Mouse (Mus musculus) brown adipose tissue, adult 24 weeks (tissue): ENCODE measurements at regions not wholly inside any gene's neighbourhood (a gene's known extent, or its start where the extent isn't known, plus 50 kb on each side); places are given as distances from the start of the nearest gene placed in this dataset.

ENCODE experiments used
- H3K27ac ChIP-seq: fragments of 200-500 bp; replicated peaks from 2 replicates; pipeline ENCODE4 v1.5.1; 2012; ENCODE audit warnings: low read depth, mild to moderate bottlenecking, low read length
- H3K4me1 ChIP-seq: fragments of 200-500 bp; 2 replicates; pipeline ENCODE4 v1.6.1; 2012; ENCODE audit warnings: low read length, mixed read lengths; ENCODE audit not compliant: control insufficient read depth, insufficient read depth, insufficient read length
- H3K4me3 ChIP-seq: fragments of 200-500 bp; 2 replicates; pipeline ENCODE4 v1.5.1; 2012; ENCODE audit warnings: low read depth, mild to moderate bottlenecking, low read length, moderate library complexity; ENCODE audit not compliant: insufficient read depth

DNA sequence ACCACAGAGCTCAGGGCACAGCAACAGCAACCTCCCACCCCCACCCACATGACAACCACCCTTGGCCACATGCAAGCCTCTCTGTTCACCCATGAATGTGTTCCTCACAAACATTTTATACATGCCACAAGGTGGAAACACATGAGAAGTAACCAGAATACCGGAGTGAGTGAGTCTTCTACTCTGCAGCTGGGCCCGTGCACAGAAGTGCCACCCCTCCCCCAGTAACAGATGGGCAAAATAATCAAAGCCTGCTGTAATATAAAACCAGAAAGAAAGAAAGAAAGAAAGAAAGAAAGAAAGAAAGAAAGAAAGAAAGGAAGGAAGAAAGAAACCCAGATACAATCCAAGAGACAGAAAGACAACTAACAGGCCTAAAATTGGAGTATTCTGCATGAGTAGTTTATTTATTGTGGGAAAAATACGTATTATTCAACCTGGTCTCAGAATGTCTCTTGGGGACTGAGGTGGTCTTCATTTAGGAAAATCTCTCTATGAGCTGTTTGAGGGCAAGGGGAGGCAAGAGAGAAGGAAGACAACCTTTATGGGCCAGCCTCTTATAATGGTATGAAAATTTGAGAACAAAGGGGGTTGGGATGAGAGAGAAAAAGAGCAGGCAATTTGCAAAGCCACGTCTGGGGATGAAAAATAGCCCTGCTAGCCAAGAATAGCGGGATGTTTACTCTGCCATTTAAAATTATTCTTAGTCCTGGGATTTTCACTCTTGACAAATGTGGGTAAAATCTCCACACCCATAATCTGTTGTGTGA is 160.2 kb downstream of the Sox4 start:
- H3K27ac ChIP-seq = no peak overlapping the region
- no peaks in the 10 kb centered on the region for H3K4me1 ChIP-seq
- H3K4me3 ChIP-seq = no peak overlapping the region

DNA sequence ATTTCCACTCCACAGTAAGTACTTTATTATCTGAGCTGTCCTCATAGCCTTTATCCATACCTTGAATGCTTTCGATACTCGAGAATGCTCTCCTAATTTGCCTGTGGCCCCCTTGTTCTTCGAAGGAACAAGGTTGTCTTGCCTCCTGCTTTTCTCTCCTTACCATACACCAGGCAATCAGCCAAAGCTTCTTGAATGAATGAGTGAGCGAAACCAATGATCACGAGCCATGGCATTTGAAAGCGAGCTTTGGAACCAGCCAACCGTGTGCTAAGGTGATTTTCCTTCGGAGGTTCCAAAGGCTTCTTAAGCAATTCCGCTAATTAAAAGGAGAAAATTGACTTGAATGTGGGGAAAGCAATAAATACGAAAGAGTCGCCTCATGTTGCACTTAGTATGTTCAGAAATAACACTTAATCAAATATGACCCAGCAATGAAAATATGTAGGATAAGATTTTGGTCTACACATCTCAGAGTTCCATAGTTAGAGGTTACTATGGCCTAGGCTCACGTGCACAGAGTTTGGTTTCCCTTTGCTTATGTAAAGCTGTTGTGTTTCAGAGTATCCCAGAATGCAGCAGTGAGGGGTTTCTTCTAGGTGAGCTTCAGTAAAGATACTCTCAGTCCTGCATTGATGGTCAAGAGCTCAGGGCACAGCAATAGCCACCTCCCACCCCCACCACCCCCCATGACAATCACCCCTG is 160.9 kb downstream of the Sox4 start:
- Histone ChIP-seq H3K4me1 (no peaks in the 10 kb centered on the region), H3K27ac (no peak overlapping the region), H3K4me3 (no peak overlapping the region)

DNA sequence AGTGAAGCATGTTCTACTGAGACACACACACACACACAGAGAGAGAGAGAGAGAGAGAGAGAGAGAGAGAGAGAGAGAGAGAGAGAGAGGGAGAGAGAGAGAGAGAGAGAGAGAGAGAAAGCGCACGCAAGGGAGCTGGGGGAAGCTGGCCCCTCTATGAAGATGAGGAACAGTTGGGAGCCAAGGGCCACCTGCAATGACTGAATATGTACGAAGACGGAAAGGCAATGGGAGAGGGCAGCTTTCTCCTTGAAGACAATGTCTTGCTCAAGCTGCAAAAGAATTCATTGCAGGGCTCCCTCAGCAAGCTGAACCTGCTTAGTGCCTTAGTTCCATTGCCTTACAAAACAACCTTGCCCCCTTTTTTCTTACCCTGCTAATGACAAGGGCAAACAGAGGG is 163.1 kb downstream of the Sox4 start:
- H3K4me3 ChIP-seq = no peak overlapping the region
- no peaks in the 10 kb centered on the region for H3K4me1 ChIP-seq
- H3K27ac ChIP-seq = no peak overlapping the region

DNA sequence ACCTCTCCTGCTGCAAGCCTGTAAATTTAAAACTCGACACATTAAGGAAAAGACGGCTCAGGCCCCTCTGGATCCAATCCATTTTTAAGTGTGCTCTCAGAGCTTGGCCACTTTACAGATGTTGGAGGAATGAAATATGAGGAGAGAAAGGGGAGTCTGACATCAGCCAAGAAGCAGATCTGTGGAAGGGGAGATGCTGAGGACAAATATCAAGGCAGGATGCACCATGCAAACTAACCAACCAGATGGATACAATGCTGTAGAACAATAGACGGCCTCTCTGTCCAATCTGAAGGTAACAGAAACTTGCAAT is 166.2 kb downstream of the Sox4 start:
- no peak overlapping the region for H3K4me3 ChIP-seq
- no peak overlapping the region for H3K27ac ChIP-seq
- H3K4me1 ChIP-seq = no peaks in the 10 kb centered on the region

DNA sequence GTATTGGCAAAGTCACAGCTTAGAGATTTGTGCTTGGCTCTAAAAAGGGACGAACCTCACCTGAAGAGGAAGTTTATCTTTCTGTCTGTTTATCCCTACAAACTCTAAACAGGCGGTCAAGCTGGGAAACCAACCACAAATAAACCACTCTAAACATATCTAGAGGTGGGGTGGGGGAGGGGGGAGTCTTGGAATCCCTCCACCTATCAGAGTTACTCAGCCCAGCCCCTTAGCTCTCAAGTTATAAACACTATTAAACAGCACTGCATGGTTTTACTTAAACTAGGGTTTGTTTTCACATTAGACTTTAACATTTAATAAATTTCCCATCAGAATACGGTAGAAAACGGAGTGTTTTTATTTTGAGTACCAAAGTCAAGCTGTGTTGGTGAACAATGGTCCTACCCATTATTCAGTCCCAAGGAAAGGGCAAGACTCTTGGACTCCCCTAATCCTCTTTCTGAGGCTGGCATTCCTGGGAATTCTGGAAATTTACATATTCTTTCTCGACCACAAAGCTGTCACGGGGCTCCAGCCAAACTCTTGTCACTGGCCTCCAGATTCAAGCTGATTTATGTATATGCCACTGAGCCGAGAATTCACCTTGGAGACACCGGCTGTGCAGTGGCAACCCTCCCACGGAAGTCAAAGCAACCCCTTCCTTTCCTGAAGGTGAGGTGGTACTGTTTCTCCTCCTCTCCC is 166.7 kb downstream of the Sox4 start:
- Histone ChIP-seq H3K4me3 (no peak overlapping the region), H3K27ac (no peak overlapping the region), H3K4me1 (no peaks in the 10 kb centered on the region)

DNA sequence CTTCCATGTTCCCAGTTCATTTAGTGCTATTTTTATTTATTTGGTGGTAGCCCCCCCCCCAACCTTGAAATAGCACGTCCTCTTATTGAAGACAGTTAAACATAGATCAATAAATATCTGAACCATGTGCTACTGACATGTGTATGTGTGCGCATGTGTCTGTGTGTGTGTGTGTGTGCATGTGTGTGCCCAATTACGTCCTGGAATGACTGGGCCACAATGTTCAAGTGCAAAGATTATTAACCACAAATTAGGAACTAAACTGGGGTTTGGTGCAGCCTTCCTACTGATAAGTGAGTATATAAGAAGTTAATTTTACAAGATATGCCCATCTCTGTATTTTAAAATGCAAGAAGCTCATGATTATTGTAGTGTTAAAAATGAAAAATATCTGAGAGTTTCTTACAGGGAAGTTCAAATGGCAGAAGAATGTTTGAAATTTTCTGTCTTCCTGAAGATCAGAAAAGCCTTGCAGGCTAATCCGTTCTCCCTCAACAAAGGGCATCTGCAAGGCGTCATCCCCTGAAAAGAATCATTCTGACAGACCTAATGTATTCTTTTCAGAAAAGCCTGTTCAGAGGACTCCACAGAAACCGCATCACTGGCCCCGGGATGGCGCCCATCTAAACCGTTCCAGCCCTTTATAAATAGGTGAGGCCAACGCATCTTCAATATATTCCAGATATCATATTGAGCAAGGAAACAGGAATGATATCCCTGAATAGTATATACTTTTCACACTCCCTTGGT is 170.8 kb downstream of the Sox4 start:
- H3K27ac ChIP-seq = no peak overlapping the region
- H3K4me1 ChIP-seq = no peaks in the 10 kb centered on the region
- no peak overlapping the region for H3K4me3 ChIP-seq

DNA sequence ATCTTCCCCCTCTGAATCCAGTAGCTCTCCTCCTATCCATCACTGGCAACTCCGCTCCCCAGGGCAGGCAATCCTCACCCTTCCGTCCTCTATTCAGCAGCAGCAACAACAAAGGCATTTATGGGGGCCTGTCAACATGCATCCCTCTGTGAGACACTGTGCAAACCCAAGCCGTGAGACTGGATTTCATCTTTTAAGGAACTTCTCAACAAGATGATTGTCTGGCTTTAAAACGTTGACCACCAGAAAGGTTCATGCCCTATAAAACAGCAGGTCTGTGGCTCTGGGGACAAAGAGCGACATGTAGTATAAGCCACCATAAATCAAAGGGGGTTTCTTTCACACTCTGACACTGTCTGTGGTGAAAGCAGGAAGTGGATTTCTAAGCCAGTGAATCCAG is 171.4 kb downstream of the Sox4 start:
- Histone ChIP-seq H3K4me1 (no peaks in the 10 kb centered on the region), H3K27ac (no peak overlapping the region), H3K4me3 (no peak overlapping the region)

DNA sequence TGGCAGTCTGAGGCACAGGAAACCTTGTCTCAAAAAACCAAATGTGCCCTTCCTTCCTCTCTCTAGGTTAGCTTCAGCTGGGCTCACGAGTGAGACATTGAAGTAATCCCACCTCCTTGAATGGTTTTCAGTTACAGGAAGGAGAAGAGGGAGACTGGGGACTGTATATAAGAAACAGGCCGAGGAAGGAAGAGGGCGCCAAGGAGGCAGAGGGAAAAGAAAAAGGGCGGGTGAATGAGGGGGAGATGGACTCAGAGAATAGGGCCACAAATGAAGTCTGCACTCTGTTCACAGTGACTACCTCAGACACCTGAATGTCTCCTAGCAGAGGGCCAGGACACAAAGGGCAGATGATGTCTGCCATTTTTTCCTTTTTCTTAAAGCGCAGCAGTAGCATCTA is 171.9 kb downstream of the Sox4 start:
- Histone ChIP-seq H3K27ac (no peak overlapping the region), H3K4me1 (no peaks in the 10 kb centered on the region), H3K4me3 (no peak overlapping the region)

DNA sequence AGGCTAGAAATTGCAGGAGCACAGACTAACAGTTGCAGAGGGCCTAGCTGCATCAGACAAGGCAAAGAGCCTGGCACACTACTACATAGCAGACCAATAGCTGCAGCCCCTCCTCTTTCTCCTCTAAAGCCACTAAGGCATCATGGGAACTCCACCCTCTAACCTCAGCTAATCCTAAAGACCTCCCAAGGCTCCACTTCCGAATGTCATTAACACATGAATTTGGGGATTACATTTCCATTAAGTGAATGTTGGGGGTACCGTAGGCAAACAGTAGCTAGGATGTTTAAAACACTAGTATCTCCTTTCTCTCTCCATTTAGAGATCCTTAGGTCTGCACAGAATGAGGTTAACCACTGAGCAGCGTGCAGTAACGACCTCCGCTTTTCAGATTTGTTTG is 173.1 kb downstream of the Sox4 start:
- Histone ChIP-seq H3K27ac (no peak overlapping the region), H3K4me1 (no peaks in the 10 kb centered on the region), H3K4me3 (no peak overlapping the region)

DNA sequence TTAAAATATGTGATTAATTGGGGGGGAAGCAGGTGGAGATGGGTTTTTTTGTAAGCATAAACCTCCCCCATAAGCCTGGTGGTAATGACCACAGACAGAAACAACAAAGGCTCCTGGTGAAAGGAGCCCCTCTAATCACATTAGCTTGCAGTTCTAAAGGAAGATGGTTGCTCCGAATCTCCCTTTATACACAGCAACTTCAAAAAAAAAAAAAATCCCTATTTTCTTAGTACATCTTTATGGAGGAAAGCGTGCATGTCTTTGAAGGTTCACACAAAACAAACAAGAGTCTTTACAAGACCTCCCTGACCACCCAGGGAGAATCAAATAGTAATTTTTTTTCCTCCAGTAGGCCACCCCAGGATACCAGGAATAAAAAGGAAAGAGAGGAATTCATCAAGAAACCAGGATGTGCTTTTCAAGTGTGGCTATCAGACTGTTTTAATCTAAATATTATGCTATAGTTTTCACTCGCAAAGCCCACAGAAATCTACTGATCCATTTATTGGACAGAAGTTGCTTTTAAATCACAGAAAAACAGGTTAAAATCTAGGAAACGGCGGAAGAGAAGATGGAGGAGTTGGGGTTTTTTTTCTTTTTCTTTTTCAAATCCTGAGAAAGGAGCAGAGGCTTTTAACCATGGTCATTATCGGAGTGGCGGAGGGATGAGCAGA is 178.2 kb downstream of the Sox4 start:
- H3K4me3 ChIP-seq = no peak overlapping the region
- no peak overlapping the region for H3K27ac ChIP-seq
- H3K4me1 ChIP-seq = 0 out of 2 replicates have a peak, but pooled peaks cover 4% of the 10 kb centered on the region

DNA sequence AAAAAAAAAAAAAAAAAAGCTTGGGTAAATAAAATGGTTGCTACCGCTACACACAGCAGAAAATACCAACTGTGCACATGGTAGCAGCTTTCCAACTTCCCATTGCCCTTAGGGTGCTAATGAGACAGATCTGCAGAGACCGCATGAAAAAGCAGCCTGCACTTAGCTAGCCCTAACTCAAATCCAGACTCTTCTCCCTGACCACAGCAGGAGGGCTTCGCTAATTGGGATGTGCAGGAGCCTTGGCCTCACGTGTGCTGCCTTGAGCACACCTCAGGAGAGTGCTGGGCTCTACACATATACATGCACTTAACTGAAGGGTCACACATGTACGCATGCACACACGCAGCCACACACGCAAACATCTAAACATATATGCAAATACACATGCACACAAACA is 178.9 kb downstream of the Sox4 start:
- H3K4me3 ChIP-seq = no peak overlapping the region
- 0 out of 2 replicates have a peak, but pooled peaks cover 4% of the 10 kb centered on the region for H3K4me1 ChIP-seq
- no peak overlapping the region for H3K27ac ChIP-seq

DNA sequence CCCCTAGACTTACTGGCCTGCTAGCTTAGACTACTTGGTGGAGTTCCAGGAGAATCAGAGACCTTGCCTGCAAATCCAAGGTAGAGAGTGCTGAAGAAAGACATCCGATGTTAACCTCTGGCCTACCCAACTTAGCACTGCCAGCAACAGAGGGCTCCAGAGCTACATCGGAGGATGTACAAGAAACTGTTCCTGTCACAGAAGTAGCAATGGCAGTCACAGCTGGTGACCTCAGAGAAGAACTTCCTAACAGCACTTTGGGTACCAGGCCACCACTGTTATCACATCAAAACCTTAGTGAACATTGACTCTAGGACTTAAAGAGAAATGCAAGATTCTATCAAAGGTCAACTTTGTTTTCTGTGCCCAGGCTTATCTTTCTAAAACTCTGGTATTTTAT is 180.0 kb downstream of the Sox4 start:
- Histone ChIP-seq H3K27ac (no peak overlapping the region), H3K4me1 (0 out of 2 replicates have a peak, but pooled peaks cover 4% of the 10 kb centered on the region), H3K4me3 (no peak overlapping the region)

DNA sequence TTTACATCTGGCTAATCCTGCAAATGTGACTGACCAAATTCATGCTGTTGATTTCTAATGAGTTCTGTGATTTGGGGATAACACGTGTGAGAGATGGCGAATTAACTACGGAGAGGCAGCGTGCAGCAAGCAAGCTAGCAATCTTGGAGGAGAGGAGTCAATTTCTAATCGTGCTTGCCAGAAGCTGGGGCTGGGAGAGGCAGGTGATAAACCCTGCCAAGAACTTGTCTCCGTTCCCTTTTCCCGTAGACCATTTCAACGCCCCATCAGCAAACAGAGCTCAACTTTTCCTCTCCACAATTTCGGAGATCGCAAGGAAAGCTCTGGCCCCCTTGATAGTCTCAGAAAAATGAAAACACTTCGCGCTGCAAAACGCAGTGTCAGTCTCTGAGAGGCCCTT is 183.0 kb downstream of the Sox4 start:
- Histone ChIP-seq H3K27ac (no peak overlapping the region), H3K4me3 (no peak overlapping the region)

DNA sequence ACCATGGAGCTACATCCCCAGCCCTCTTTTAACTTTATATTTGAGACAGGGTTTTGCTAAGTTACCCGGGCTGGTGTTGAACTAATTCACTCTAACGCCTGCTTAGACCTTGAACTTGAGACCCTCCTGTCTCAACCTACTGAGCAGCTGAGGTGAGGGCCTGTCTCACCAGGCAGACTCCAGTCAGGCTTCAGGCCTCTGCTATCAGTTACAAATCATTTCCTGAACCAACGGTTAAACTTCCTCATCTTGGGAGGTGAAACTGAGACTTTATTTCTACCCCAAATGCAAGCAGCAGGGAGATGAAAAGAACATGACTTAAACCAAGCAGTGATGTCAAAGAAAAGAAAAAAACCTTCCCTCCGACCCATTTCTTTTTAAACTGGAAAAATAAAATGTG is 183.5 kb downstream of the Sox4 start:
- H3K27ac ChIP-seq = no peak overlapping the region
- H3K4me1 ChIP-seq = 0 out of 2 replicates have a peak, but pooled peaks cover 4% of the 10 kb centered on the region
- H3K4me3 ChIP-seq = no peak overlapping the region

More for the DNA sequence above, 183.0 kb downstream of the Sox4 start:
- H3K4me1 ChIP-seq = 0 out of 2 replicates have a peak, but pooled peaks cover 4% of the 10 kb centered on the region
